Mouse (Mus musculus): ENCODE data around the gene Gjb5. TPM values are rescaled to one million over a fixed set of nuclear protein-coding genes. Genes with fewer than 3 reads are reported as not detected.

Gene Gjb5
- total RNA-seq, 2 experiments from 2014 or later = not detected

- intact Hi-C loops (cut with DNase I) = loop anchor here (2.0 to 10.0 kb wide), 4 partner anchors 67 to 765 kb away; partner anchors contain the start of gene Clspn
- peak in 1 of 2 experiments; percentile 47 for DNase-seq (ENCODE audit: low spot score in 2 of 2)
Measured at GRCm38 (mm10) chr4:127319613-127320012, 38.4 kb downstream of the Gjb5 start.

GRCm38 (mm10) chr4:127317143-127317542 lies 40.8 kb downstream of the Gjb5 start:
- DNase-seq (ENCODE audit: low spot score in 2 of 2) = no peak
- intact Hi-C loops (cut with DNase I) = loop anchor here (10.0 kb wide), 2 partner anchors 262 to 762 kb away; partner anchors contain the start of gene Clspn

GRCm38 (mm10) chr4:127315753-127316152 lies 42.2 kb downstream of the Gjb5 start:
- intact Hi-C loops (cut with DNase I) = loop anchor here (10.0 kb wide), 2 partner anchors 261 to 761 kb away; partner anchors contain the start of gene Clspn
- DNase-seq (ENCODE audit: low spot score in 2 of 2) = no peak

- peak in 1 of 2 experiments; percentile 17 for DNase-seq (ENCODE audit: low spot score in 2 of 2)
- intact Hi-C loops (cut with DNase I) = loop anchor here (10.0 kb wide), 2 partner anchors 260 to 760 kb away; partner anchors contain the start of gene Clspn
Measured at GRCm38 (mm10) chr4:127314585-127314984, 43.4 kb downstream of the Gjb5 start.

GRCm38 (mm10) chr4:127313861-127314260 lies 44.1 kb downstream of the Gjb5 start, which contains the start of gene Gja4:
TSS of gene Gja4 (minus strand) at chr4:127314039.
- intact Hi-C loops (cut with DNase I) = loop anchor here (10.0 kb wide), 2 partner anchors 259 to 759 kb away; partner anchors contain the start of gene Clspn
- DNase-seq (ENCODE audit: low spot score in 2 of 2) = peak; percentile 55 to 57

GRCm38 (mm10) chr4:127312349-127312748 lies 45.6 kb downstream of the Gjb5 start:
- no peak for DNase-seq (ENCODE audit: low spot score in 2 of 2)
- intact Hi-C loops (cut with DNase I) = loop anchor here (10.0 kb wide), 2 partner anchors 258 to 758 kb away; partner anchors contain the start of gene Clspn

GRCm38 (mm10) chr4:127311561-127311960 lies 46.4 kb downstream of the Gjb5 start:
- DNase-seq (ENCODE audit: low spot score in 2 of 2) = no peak
- intact Hi-C loops (cut with DNase I) = loop anchor here (10.0 kb wide), 2 partner anchors 257 to 757 kb away; partner anchors contain the start of gene Clspn

- no peak for DNase-seq (ENCODE audit: low spot score in 2 of 2)
- intact Hi-C loops (cut with DNase I) = no loop called here
Measured at GRCm38 (mm10) chr4:127306915-127307314, 51.1 kb downstream of the Gjb5 start.

Other genes with a start within 250 kb of the Gjb5 start
- gene Tmem35b, start 234.5 kb downstream of the Gjb5 start, total RNA-seq (2021) = 1 to 10 TPM; 1.9 to 4.1 TPM
- 100 to 1,000 TPM; 380 to 420 TPM for gene Dlgap3, start 189.0 kb downstream of the Gjb5 start, total RNA-seq (2021)
- gene Smim12, start 114.4 kb downstream of the Gjb5 start, total RNA-seq (2021) = 10 to 100 TPM; 52.6 to 59.2 TPM
- gene Gja4, start 44.1 kb downstream of the Gjb5 start, total RNA-seq (2021) = 1 to 10 TPM; 3.6 to 4.5 TPM
- not detected for gene Gjb3, start 27.3 kb downstream of the Gjb5 start, total RNA-seq (2021)
- not detected for gene Gjb4, start 4.1 kb downstream of the Gjb5 start, total RNA-seq (2021)

Measured in left cerebral cortex, postnatal 36 days (tissue).